Mouse (Mus musculus) midbrain, embryonic 15.5 days (tissue): ENCODE results near the gene Angel1. TPM values are rescaled to one million over a fixed set of nuclear protein-coding genes. Genes with fewer than 3 reads are reported as not detected.
A peak's percentile ranks its signal among the peaks of the same experiment; 100 is the strongest.

Experiments used
- ATAC-seq: fragments of 200-750 bp; cut with Nextera tagmentation; replicated peaks from 2 replicates; pipeline ENCODE4 v1.8.0; 2017; ENCODE audit warnings: moderate TSS enrichment
- H3K27ac ChIP-seq: fragments of 300-500 bp; sonication (generic); 2 replicates; pipeline ENCODE4 v1.5.1; 2015; ENCODE audit warnings: mild to moderate bottlenecking, inconsistent platforms
- H3K27me3 ChIP-seq: fragments of 300-500 bp; sonication (generic); replicated peaks from 2 replicates; pipeline ENCODE4 v1.6.1; 2015; ENCODE audit warnings: inconsistent platforms
- H3K36me3 ChIP-seq: fragments of 300-500 bp; sonication (generic); replicated peaks from 2 replicates; pipeline ENCODE4 v1.6.1; 2015; ENCODE audit warnings: inconsistent platforms
- H3K4me1 ChIP-seq: fragments of 300-500 bp; sonication (generic); 2 replicates; pipeline ENCODE4 v1.6.1; 2015; ENCODE audit warnings: inconsistent platforms
- H3K4me2 ChIP-seq: fragments of 300-500 bp; sonication (generic); 2 replicates; pipeline ENCODE4 v1.6.1; 2015; ENCODE audit warnings: inconsistent platforms, mild to moderate bottlenecking, moderate library complexity
- H3K4me3 ChIP-seq: fragments of 300-500 bp; sonication (generic); 2 replicates; pipeline ENCODE4 v1.5.1; 2015; ENCODE audit warnings: mild to moderate bottlenecking, inconsistent platforms
- H3K9ac ChIP-seq: fragments of 300-500 bp; sonication (generic); 2 replicates; pipeline ENCODE4 v1.6.1; 2015; ENCODE audit warnings: mild to moderate bottlenecking, inconsistent platforms
- H3K9me3 ChIP-seq: fragments of 300-500 bp; sonication (generic); 2 replicates; pipeline ENCODE4 v1.6.1; 2016; ENCODE audit warnings: inconsistent platforms
- WGBS: fragments of 180-500 bp; shearing (Covaris S2); methylation state at CpG from one replicate; pipeline ENCODE4 v1.1.7; 2015; ENCODE audit warnings: mixed read lengths; 5-methylcytosine and 5-hydroxymethylcytosine counted together
- polyA plus RNA-seq: library from polyadenylated mRNA; unstranded; fragments of >200 nt; fragmentation: Nextera tagmentation; extraction: Ambion mirVana; gene quantifications from 2 replicates; pipeline ENCODE4 v1.2.1, GENCODE M21; 2015

Angel1 gene
- polyA plus RNA-seq, 1 experiment from 2014 or later, result 12.8 TPM

DNA sequence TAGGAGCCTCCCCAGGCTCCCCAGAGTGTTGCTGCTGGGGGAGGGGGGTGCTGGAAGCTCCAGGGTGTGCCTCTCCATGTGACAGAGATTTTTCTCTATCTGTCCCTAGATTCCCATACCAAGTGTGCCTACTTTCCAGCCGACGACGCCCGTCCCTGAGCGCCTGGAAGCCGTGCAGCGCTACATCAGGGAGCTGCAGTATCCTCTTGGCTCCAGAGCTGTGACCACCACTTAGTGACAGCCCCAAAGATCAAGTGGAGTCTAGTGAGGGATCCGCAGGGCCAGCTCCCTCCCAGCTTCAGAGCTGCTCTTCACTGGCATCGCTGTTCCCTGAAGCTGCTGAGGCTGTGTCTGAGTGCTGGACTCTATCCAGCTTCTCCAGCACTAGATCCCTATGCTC lies 41.0 kb downstream of the Angel1 start:
- Histone ChIP-seq H3K4me2 (no peak overlapping the region), H3K27me3 (no peaks in the 10 kb centered on the region), H3K4me1 (peaks cover 47% of the 10 kb centered on the region), H3K9me3 (no peaks in the 10 kb centered on the region), H3K4me3 (no peak overlapping the region), H3K9ac (no peak overlapping the region), H3K27ac (no peak overlapping the region), H3K36me3 (peaks cover 15% of the 10 kb centered on the region; the same call in 1 of the 2 replicates)
- WGBS, result 71% methylated on average over 9 of the region's 9 CpGs
- no peak for ATAC-seq

DNA sequence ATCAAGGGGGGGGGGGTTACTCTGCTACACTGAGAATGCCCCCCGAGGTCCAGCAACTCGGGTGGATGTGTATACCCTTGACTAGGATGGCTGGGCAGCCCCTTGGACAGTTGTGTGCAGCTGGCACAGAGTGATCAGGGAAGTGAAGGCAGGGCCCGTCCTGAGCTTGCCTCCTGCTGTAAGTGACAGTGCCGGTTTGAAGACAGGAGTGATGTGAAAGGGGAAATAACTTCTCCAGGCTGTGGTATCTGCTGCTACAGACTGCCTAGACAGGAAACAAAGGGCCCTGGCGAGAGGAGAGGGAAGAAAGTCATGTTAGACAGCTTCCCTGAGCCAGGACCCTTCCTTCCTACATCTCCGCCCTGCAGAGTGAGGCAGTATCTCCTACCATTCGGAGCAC lies 42.6 kb downstream of the Angel1 start:
- no peaks in the 10 kb centered on the region for H3K27me3 ChIP-seq
- no peak overlapping the region for H3K9ac ChIP-seq
- no peak for ATAC-seq
- H3K4me2 ChIP-seq, result no peak overlapping the region
- H3K36me3 ChIP-seq, result peaks cover 5% of the 10 kb centered on the region; the same call in 1 of the 2 replicates
- 81% methylated on average over 7 of the region's 7 CpGs for WGBS
- no peak overlapping the region for H3K4me3 ChIP-seq
- H3K4me1 ChIP-seq, result peaks cover 50% of the 10 kb centered on the region
- H3K27ac ChIP-seq, result no peak overlapping the region
- no peaks in the 10 kb centered on the region for H3K9me3 ChIP-seq

DNA sequence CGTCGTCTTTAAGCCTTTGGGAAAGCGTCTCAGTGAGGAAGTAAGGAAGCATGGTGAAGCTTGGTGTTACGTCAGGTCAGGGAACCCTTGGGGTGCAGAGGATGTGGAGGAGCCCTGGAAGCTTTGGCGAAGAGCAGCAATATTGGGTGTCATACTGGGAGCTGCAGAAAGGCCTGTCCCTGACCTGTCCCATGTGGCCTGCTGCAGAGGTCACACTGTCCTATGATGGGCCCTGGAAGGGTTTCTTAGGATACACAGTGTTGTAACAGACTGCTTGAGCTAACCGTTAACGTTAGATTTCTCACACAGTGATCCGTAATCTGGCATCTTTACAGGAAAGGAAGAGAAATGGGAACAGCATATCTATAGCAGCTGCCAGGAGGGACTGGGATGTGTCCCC lies 44.1 kb downstream of the Angel1 start:
- Histone ChIP-seq H3K36me3 (0 out of 2 replicates have a peak, but pooled peaks cover 3% of the 10 kb centered on the region), H3K4me3 (peak overlapping the region; percentile 99), H3K4me2 (peak overlapping the region; percentile 86), H3K9ac (no peak overlapping the region), H3K27me3 (no peaks in the 10 kb centered on the region), H3K4me1 (peaks cover 52% of the 10 kb centered on the region), H3K27ac (no peak overlapping the region), H3K9me3 (no peaks in the 10 kb centered on the region)
- ATAC-seq, result no peak
- 78% methylated on average over 8 of the region's 8 CpGs for WGBS

DNA sequence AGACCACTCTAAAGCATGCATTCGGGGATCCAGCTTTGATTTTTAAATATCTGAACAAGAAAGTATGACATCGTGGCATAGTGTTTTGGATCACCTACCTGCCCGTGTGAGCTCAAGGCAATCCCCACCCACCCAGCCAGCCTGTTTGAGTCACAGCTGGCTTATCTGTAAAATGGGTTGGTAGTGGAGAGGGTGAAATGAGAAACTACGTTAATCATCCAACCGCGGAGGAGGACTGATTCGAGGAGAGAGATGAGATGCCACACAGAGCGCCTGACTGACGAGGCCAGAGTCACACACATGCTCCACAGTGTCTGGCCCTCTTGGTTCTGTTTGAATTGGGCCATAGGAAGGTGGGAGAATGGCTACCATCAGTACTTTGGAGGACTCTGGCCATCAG lies 44.6 kb downstream of the Angel1 start:
- Histone ChIP-seq H3K4me1 (peaks cover 52% of the 10 kb centered on the region), H3K9ac (no peak overlapping the region), H3K9me3 (no peaks in the 10 kb centered on the region), H3K4me2 (peak overlapping the region; percentile 86), H3K27ac (no peak overlapping the region), H3K36me3 (0 out of 2 replicates have a peak, but pooled peaks cover 3% of the 10 kb centered on the region), H3K27me3 (no peaks in the 10 kb centered on the region), H3K4me3 (peak overlapping the region; percentile 99)
- ATAC-seq, result no peak
- WGBS, result 89% methylated on average over 9 of the region's 9 CpGs

DNA sequence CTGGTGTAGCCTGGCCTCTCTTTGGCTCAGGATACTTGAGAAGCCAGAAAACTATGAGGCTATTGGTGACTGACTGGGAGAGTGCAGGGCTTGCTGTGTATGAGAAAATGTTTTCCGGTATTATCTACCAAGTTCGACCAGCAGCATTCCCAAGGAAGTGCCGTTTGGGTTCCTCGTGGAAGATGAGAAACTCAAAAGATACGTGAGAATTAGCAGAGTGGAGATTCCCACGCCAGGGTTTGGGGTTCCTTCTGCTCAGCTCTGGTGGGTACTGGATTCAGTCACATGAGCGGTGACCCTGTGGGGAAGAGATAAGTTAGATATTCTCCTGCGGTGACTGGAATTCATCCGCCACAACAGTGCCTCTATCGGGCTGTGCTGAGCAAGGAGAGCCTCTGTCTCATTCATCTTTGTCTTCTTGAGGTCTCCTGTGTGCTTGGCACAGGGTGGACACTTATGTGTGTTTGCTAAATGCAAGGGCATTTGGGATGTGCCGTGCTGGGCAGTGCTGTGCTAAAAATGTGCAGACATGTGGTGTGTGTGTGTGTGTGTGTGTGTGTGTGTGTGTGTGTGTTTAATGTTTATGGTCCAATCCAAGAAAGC lies 45.6 kb downstream of the Angel1 start:
- peak; percentile 16; the same call in 1 of the 2 replicates for ATAC-seq
- Histone ChIP-seq H3K4me1 (peaks cover 48% of the 10 kb centered on the region), H3K27me3 (no peaks in the 10 kb centered on the region)

DNA sequence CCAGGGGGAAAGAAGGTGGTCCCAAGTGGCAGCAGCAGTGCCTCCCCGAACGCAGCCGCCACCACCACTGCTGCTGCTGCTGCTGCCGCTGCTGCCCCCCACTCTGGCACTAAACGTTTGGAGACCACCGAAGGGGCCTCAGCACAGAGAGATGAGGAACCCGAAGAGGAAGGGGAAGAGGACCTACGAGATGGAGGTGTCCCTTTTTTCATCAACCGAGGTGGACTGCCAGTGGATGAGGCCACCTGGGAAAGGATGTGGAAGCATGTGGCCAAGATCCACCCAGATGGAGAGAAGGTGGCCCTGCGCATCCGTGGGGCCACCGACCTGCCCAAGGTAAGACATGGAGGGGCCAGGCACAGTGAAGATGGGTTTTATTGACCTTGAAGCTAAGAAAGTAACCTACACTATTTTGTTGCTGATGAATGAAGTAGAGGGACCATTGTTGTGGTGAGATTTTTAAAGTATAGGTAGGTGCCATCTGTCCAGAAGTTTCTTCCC lies 46.2 kb downstream of the Angel1 start:
- H3K9ac ChIP-seq, result peak overlapping the region; percentile 99
- no peaks in the 10 kb centered on the region for H3K36me3 ChIP-seq
- peaks cover 43% of the 10 kb centered on the region for H3K4me1 ChIP-seq
- peak overlapping the region; percentile 86 for H3K4me2 ChIP-seq
- no peaks in the 10 kb centered on the region for H3K27me3 ChIP-seq
- peak overlapping the region; percentile 96 for H3K27ac ChIP-seq
- peak overlapping the region; percentile 99 for H3K4me3 ChIP-seq
- H3K9me3 ChIP-seq, result no peaks in the 10 kb centered on the region
- no peak for ATAC-seq
- WGBS, result 21% methylated on average over 12 of the region's 12 CpGs

More for the DNA sequence above, 45.6 kb downstream of the Angel1 start:
- Histone ChIP-seq H3K36me3 (no peaks in the 10 kb centered on the region), H3K27ac (peak overlapping the region; percentile 96), H3K9me3 (no peaks in the 10 kb centered on the region), H3K4me3 (peak overlapping the region; percentile 99), H3K9ac (peak overlapping the region; percentile 99), H3K4me2 (peak overlapping the region; percentile 86)
- 19% methylated on average over 11 of the region's 11 CpGs for WGBS

DNA sequence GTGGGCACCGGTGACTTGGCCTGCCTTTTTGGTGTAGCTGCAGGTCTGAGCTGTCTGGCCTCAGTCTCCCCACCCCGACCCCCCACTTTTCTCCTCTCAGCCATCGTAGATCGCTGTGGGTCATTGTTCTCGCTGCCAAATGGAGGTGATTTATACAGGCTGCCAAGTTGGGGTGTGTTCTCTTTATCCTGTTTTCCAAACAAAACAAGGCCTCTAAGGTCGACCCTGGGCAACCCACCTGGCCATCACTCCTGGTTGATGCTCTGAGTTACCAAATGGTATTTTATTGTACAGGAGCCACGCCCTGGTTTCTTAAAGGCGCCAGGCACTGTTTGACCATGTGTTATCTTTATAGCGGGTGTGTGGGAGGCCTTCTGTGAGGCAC lies 46.7 kb downstream of the Angel1 start:
- no peaks in the 10 kb centered on the region for H3K27me3 ChIP-seq
- peak overlapping the region; percentile 99 for H3K4me3 ChIP-seq
- H3K4me2 ChIP-seq, result peak overlapping the region; percentile 86
- ATAC-seq, result peak; percentile 37
- no peaks in the 10 kb centered on the region for H3K36me3 ChIP-seq
- peaks cover 40% of the 10 kb centered on the region for H3K4me1 ChIP-seq
- H3K9me3 ChIP-seq, result no peaks in the 10 kb centered on the region
- peak overlapping the region; percentile 96 for H3K27ac ChIP-seq
- peak overlapping the region; percentile 99 for H3K9ac ChIP-seq
- WGBS, result 2% methylated on average over 9 of the region's 9 CpGs

DNA sequence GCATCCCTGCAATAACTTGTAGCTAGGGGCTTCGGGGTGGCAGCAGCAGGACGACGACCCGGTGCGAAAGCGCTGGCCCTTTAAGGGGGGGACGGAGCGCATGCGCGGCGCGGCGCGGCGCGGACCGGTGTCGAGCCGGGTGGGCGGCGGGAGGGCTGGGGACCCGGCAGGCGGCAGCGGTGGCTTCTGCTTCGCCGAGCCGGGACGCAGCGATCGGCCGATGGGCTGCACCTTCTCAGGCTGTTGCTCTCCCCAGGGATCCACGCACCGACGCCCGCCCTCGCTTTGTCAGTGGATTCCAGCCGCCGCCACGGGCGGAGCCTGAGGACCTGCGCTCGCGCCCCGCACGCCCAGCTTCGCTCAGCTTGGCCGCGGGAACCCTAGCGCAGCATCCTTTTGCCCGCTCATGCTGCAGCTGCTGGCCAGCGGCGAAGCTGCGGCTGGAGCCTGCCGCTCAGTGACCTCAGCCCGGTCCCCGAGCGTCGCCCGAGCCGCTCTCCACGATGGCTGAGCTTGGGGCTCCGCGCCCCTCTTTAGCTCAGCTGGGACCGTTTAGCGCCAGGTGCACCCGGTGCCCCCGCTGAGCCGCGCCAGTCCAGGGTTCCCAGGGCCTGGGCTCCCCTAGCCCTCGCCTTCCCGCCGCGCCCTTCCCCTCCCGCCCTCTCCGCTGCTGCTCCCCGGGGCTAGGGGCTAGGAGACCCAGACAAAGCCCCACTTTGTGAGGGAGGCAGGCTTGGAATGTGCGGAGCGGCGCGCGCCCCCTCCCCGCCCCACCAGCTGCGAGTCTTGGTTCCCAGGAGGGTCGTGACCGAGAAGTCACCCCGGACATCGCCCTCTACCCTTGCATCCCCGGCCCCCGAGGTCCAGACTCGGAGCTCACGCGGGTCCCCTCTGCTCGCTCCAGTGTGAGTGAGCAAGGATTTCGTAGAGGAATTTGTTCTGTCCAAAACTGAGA lies 47.4 kb downstream of the Angel1 start, which contains the start of gene Vash1:
Gene Vash1 (plus strand): TSS at position 110 of the 955 bp plus-strand sequence.
- H3K27me3 ChIP-seq, result no peaks in the 10 kb centered on the region
- H3K4me2 ChIP-seq, result peak within 1 kb of the TSS; percentile 86
- H3K36me3 ChIP-seq, result no peaks in the 10 kb centered on the region
- ATAC-seq, result peak; percentile 86
- WGBS, result under 1% methylated on average over 94 of the region's 94 CpGs
- peak within 1 kb of the TSS; percentile 96 for H3K27ac ChIP-seq
- H3K9ac ChIP-seq, result peak within 1 kb of the TSS; percentile 99
- H3K4me3 ChIP-seq, result peak within 1 kb of the TSS; percentile 99
- no peaks in the 10 kb centered on the region for H3K9me3 ChIP-seq
- peaks cover 33% of the 10 kb centered on the region for H3K4me1 ChIP-seq

DNA sequence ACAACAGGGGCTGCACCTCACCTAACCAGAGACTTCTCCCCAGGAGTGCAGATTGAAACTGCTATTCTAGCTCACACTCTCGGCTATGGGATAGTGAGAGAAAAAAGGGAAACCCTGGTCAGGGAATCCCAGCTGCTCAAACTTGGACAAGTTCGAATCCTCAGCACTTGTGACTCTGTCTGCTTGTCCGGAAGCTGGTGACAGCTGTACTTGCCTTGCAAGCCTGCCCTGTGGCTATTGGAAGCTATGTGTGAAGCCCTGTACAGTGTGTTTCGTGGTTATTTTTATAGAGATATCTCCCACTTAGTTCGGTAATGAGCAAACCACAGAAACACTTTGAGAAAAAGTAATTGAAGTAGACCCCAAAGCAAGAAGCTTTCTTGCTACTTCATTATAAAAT lies 53.8 kb downstream of the Angel1 start:
- no peak for ATAC-seq

DNA sequence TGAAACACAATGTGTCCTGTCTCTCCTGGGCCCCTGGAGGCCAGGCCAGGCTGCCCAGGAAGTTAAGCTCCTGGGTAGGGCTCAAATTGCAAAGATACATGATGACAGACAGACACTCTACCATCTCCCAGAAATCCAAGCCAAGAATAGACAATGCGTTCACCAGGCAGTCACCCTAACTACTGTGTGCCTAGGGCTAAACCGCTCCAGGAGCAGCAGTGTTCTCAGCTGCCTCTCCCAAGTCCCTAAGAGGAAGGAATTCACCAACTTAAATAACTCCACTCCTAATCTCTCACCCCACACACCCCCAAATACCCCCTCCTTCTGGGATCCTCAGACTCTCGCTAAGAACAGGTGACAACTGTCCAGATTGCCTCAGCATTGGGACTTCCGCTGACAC lies 54.2 kb downstream of the Angel1 start:
- Histone ChIP-seq H3K9ac (no peak overlapping the region), H3K4me3 (no peak overlapping the region), H3K27me3 (no peaks in the 10 kb centered on the region), H3K9me3 (no peaks in the 10 kb centered on the region), H3K27ac (no peak overlapping the region), H3K4me2 (no peak overlapping the region), H3K4me1 (no peaks in the 10 kb centered on the region), H3K36me3 (no peaks in the 10 kb centered on the region)
- WGBS, result 85% methylated on average over 4 of the region's 4 CpGs
- ATAC-seq, result no peak

More for the DNA sequence above, 53.8 kb downstream of the Angel1 start:
- no peaks in the 10 kb centered on the region for H3K36me3 ChIP-seq
- no peaks in the 10 kb centered on the region for H3K9me3 ChIP-seq
- no peak overlapping the region for H3K9ac ChIP-seq
- H3K27ac ChIP-seq, result no peak overlapping the region
- no peaks in the 10 kb centered on the region for H3K4me1 ChIP-seq
- H3K27me3 ChIP-seq, result no peaks in the 10 kb centered on the region
- no peak overlapping the region for H3K4me2 ChIP-seq
- 77% methylated on average over 5 of the region's 5 CpGs for WGBS
- no peak overlapping the region for H3K4me3 ChIP-seq

DNA sequence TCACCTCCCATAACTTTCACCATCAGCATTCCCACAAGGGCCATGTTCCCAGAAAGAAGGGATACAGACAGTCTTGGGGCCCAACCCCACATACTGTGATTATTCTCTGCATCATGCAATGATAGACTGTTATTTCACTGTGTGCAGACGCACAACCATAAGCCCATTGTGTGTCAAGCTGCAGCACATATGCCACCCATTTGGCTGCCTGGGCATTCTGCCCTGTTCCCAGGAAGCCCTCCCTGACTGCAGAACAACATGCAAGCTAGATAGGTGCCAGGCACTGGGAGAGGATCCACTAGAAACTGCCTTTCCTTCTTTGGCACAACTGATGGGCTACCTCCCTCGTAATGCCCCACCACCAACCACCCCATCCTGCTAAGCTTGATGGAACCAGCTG lies 57.9 kb downstream of the Angel1 start:
- H3K36me3 ChIP-seq, result no peaks in the 10 kb centered on the region
- H3K4me3 ChIP-seq, result no peak overlapping the region
- H3K27me3 ChIP-seq, result no peaks in the 10 kb centered on the region
- H3K9ac ChIP-seq, result no peak overlapping the region
- H3K27ac ChIP-seq, result no peak overlapping the region
- no peak for ATAC-seq
- no peaks in the 10 kb centered on the region for H3K4me1 ChIP-seq
- no peaks in the 10 kb centered on the region for H3K9me3 ChIP-seq
- 89% methylated on average over 2 of the region's 2 CpGs for WGBS
- H3K4me2 ChIP-seq, result no peak overlapping the region

DNA sequence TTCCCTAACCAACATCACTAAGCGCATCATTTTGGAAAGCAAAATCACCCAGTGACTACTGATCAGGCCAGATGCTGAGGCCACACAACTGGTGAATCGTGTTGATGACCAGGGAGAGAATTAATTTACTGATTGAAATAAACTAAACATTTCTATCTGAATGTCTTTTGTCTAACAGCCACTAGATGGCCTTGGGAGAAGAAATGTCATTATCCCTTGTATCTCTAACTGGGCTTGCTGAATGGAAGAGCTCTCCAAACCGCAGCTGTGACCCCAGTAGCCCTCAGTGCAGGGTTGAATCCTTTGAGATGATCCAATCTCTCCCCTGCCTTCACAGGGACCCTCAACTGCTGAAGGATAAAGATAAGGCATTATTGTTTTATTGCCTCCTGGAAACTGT lies 60.6 kb downstream of the Angel1 start:
- ATAC-seq, result no peak
- Histone ChIP-seq H3K9me3 (no peaks in the 10 kb centered on the region), H3K27me3 (no peaks in the 10 kb centered on the region), H3K36me3 (no peaks in the 10 kb centered on the region), H3K9ac (no peak overlapping the region), H3K4me1 (no peaks in the 10 kb centered on the region), H3K27ac (no peak overlapping the region), H3K4me2 (no peak overlapping the region), H3K4me3 (no peak overlapping the region)
- 58% methylated on average over 3 of the region's 3 CpGs for WGBS
